Mouse (Mus musculus) adrenal gland, postnatal 25 days (tissue): ENCODE data around the gene Avp. TPM values are rescaled to one million over a fixed set of nuclear protein-coding genes. Genes with fewer than 3 reads are reported as not detected.

Source experiments
- DNase-seq: peaks from one replicate; pipeline ENCODE4 v3.0.0; 2021; ENCODE audit warnings: mixed read lengths
- microRNA-seq, 2 experiments: library from miRNA; unstranded; fragments of <30 nt; microRNA quantifications; one replicate each; pipeline ENCODE4 v1.2.0; 2021
- total RNA-seq: library from RNA; stranded (reverse); gene quantifications from 2 replicates; pipeline ENCODE4 v1.2.3, GENCODE M21; 2021

Gene Avp
- total RNA-seq, 1 experiment from 2014 or later = not detected

GRCm38 (mm10) chr2:130569926-130570325, 12.4 kb downstream of the Avp start:
- no peak for DNase-seq

- DNase-seq = no peak
Measured at GRCm38 (mm10) chr2:130568921-130569320, 13.4 kb downstream of the Avp start.

GRCm38 (mm10) chr2:130564983-130565382, 17.4 kb downstream of the Avp start:
- no peak for DNase-seq

- DNase-seq = no peak
Measured at GRCm38 (mm10) chr2:130564063-130564462, 18.3 kb downstream of the Avp start.

- peak; percentile 93 for DNase-seq
Measured at GRCm38 (mm10) chr2:130563212-130564055, 18.9 kb downstream of the Avp start, which contains the start of gene Mrps26. Gene Mrps26 (plus strand): TSS chr2:130563742.

- no peak for DNase-seq
Measured at GRCm38 (mm10) chr2:130558015-130558414, 24.3 kb downstream of the Avp start.

- DNase-seq = no peak
Measured at GRCm38 (mm10) chr2:130557462-130557861, 24.9 kb downstream of the Avp start.

- DNase-seq = no peak
Measured at GRCm38 (mm10) chr2:130556292-130556691, 26.1 kb downstream of the Avp start.

GRCm38 (mm10) chr2:130554841-130555240, 27.5 kb downstream of the Avp start:
- no peak for DNase-seq

- DNase-seq = no peak
Measured at GRCm38 (mm10) chr2:130546957-130547356, 35.4 kb downstream of the Avp start.

- DNase-seq = no peak
Measured at GRCm38 (mm10) chr2:130540266-130540665, 42.1 kb downstream of the Avp start.

- DNase-seq = no peak
Measured at GRCm38 (mm10) chr2:130538876-130539546, 43.3 kb downstream of the Avp start.

GRCm38 (mm10) chr2:130536890-130537289, 45.5 kb downstream of the Avp start:
- no peak for DNase-seq

GRCm38 (mm10) chr2:130535017-130535416, 47.3 kb downstream of the Avp start:
- no peak for DNase-seq

- DNase-seq = no peak
Measured at GRCm38 (mm10) chr2:130532201-130532600, 50.2 kb downstream of the Avp start.

Small RNAs within 50 kb of the gene (microRNA-seq; reads per million reads assigned to microRNA genes)
- 0 reads per million in 2 experiments for gene Gm23876

Other genes starting within 250 kb of the Avp start
- 3.5 and 4.2 TPM in 2 replicates for gene Cpxm1, start 185.0 kb downstream of the Avp start, total RNA-seq
- not detected in 2 replicates for gene Gm28372, start 177.3 kb downstream of the Avp start, total RNA-seq
- not detected in 2 replicates for gene 1700020A23Rik, start 177.3 kb downstream of the Avp start, total RNA-seq
- gene Tmem239, start 176.1 kb downstream of the Avp start, total RNA-seq = not detected in 2 replicates
- 80.9 and 81.9 TPM in 2 replicates for gene Vps16, start 158.2 kb downstream of the Avp start, total RNA-seq
- 18.9 and 19.9 TPM in 2 replicates for gene Pced1a, start 157.9 kb downstream of the Avp start, total RNA-seq
- 115 and 144 TPM in 2 replicates for gene Ptpra, start 132.3 kb downstream of the Avp start, total RNA-seq
- 61.9 and 64.5 TPM in 2 replicates for gene Mrps26, start 18.8 kb downstream of the Avp start, total RNA-seq
- not detected in 2 replicates for gene Oxt, start 6.4 kb downstream of the Avp start, total RNA-seq
- 8.9 and 14.0 TPM in 2 replicates for gene Fastkd5, start 47.5 kb upstream of the Avp start, total RNA-seq
- 7.5 and 7.9 TPM in 2 replicates for gene Ubox5, start 47.5 kb upstream of the Avp start, total RNA-seq
- gene Lzts3, start 60.2 kb upstream of the Avp start, total RNA-seq = 16.8 and 19.5 TPM in 2 replicates
- 226 and 231 TPM in 2 replicates for gene Ddrgk1, start 82.1 kb upstream of the Avp start, total RNA-seq
- gene Itpa, start 85.1 kb upstream of the Avp start, total RNA-seq = 23.8 and 28.0 TPM in 2 replicates
- 2.0 and 2.1 TPM in 2 replicates for gene Slc4a11, start 115.0 kb upstream of the Avp start, total RNA-seq